Mouse (Mus musculus) lung, postnatal 14 days (tissue): ENCODE results near the gene Dnah6.

Experiments
- DNase-seq: peaks from one replicate; pipeline ENCODE4 v3.0.0; 2021

Gene Dnah6

DNA sequence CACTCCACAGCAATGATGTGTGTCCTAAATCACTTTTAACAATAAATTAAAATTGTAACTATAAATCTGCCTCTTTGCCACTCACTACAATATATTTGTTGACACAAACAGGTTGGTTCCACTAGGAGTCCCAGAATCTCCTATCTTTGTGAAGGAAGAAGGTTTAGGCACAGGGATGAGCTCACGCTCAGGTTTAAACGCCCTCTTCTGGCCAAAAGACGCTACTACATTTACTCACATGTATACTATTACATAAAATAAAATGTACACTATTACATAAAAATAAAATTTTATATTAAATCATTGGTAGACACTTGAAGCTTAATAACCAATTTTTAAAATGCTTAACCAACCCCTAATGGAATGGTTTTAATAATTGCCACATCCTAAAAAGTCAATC, 201.4 kb downstream of the Dnah6 start:
- peak; percentile 40 for DNase-seq

DNA sequence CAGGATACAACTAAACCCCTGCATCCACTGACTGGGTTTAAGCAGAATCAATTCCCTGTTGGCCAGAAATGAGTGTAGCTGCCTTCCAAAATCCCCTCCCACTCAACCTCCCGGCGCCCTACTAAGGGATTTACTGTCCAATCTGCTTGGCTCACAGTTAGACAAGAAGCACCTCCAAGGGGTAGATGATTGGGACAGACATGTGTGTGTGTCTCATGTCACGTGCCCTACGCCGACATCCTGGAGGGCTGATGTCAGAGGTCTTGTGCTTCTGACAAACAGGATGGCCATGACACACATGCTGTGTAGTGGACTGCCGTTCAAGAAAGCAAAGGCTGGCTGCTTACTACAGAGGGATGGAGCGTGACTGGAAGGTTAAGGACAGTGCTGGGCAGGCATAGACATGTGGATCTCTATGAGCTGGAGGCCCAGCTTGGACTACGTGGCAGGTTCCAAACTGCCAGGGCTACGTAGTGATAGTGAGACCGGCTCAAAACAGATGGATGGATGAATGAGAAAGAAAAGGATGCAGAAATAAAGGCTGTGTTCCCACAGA, 202.6 kb downstream of the Dnah6 start:
- DNase-seq, result no peak

DNA sequence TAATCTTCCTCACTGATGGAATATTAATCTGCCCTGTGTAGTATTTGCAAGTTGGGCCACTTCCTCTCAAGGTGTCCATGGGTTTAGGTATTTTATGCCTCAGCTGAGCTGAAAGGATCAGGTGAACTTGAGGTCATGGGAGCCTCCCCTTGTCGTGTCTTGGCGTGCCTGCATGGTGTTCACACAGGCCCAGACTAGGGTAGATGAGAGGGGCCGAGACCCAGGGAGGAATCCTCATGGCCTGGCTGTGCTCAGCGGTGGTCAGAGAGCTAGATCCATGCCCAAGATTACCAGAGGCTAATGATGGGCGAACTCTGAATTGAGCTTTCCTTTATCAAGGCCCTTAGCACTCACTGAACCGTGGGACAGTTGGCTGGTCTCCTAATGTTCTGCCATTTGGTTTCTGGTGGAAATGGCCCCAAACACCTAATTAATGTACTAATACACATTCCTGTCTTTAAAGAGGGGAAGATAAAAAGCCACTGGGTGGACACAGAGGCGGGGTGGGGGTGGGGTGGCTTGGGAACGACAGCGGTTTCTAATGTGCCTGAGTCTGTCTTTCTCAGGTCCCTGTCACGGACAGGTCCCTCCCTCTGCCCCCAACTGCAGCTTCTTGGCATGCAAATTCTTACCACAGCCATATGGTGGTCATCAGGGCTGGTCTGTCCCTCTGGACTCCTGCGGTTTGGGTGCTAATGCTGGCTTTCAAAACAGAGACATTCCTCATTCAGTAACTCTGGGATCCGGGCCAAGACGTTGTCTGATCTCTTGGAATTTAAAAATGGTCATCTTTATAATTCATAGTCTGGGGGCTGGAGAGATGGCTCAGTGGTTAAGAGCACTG, 206.9 kb downstream of the Dnah6 start:
- DNase-seq, result peak; percentile 77

DNA sequence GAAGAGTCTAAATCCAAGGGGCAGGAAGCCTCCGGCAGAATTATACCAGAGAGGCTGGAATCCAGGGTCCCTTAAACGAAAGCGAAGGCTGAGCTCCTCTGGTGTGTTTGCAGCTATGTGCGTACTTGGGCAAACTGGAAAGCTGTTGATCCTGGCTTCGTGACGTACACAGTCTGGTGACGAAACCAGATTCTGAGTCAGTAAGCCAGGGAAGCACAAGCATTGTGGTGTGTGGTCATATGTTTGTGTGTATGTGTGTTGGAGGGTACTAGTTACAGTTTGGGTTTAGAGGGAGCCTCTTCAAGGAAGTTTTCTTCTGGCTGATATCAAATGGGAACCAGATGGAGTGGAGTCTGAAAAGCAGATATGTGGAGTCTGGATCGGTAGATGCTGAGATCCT, 208.5 kb downstream of the Dnah6 start:
- DNase-seq, result peak; percentile 38

DNA sequence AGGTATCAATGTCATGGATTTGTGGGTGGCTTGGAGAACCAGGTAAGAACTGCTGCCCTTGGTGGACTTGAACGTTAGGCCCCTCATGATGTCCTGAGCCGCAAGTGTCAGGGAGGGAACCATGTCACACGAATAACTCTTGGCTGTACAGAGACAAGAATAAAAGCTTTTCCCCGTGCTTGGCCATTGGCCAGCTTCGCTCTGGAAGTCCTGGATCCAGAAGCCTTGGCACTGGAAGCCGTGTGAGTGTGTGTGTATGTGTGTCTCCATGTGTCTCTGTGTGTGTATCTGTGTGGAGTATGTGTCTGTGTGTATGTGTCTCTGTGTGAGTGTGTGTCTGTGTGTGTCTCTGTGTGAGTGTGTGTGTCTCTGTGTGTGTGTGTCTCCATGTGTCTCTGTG, 209.6 kb downstream of the Dnah6 start:
- DNase-seq, result peak; percentile 47

DNA sequence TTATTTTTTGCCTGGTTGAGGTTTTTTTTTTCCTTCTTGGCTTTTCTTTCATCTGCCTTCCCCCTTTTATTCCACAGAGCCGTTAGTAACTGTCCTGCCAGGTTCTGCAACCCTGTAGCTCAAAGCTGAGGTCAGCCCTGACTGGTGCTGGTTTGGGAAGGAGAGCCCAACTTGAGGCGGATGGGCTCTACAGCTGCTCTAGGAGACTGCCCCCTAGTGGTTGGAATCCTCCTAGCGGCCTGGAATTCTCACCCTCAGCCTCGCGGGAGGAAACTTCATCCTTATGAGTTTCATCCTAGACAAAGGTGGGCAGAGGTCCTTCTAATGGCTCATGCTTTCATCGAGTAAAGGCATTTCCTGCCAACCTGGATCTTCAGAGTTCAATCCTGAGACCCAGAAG, 211.4 kb downstream of the Dnah6 start:
- DNase-seq, result peak; percentile 90

DNA sequence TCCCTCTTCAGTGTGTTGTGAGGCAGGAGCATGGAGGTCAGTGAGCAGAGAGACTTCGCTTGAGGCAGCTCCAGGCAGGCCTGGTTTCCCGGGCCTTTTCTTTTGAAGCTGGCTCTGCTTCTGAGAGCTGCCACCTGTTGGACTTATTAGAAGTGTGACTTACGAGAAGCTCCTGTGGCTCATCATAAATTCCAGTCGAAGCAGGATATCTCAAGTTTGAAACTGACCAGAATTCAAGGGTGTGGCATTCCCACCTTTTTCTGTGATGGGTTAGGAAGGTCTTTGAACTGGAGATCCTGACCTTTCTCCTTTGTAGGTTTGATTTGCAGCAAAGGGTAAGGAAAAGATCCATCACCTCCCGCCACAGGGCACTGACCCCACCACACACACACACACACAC, 217.8 kb downstream of the Dnah6 start:
- DNase-seq, result no peak

DNA sequence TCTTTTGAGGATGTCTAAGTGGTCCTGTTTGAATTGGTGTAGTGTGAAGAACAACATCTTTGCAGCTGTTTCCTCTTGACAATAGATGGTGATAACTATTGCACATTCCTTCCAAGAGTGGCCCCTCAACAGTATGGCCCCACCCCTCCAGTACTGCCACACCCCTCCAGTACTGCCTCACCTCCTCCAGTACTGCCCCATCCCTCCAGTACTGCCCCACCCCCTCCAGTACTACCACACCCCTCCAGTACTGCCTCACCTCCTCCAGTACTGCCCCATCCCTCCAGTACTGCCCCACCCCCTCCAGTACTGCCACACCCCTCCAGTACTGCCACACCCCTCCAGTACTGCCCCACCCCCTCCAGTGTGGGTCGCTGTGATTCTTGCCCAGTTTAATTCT, 219.1 kb downstream of the Dnah6 start:
- DNase-seq, result no peak

DNA sequence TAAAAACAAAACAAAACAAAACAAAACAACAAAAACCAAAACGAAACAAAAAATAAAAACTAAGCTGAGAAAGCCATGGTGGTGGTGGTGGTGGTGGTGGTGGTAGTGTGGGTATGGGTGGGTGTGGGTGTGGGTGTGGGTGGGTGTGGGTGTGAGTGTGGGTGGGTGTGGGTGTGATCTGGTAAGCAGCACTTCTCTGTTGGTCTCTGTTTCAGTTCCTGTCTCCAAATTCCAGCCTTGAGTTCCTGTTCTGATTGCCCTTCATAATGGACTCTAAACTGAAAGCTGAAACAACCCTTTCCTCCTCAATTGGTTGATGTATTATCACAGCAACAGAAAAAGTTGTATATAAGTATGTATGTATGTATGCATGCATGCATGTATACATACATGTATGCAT, 222.6 kb downstream of the Dnah6 start:
- no peak for DNase-seq

DNA sequence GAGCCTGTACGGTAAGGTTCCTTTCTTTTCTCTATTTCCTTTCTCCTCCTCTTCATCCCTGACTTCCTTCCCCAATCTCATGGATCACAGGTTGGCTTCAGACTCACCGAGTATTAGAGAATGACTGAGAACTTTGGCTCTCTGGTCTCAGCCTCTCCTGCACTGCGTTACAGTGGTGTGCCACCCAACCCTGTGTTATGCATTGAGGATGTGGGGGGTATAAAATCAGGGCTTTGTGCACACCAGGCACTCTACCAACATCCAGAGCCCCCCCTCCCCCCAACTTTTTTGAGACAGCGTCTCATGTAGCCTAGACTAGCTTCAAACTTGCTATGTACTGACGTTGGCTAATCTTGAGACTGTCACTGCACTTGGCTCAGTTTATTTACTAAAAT, 227.8 kb downstream of the Dnah6 start:
- DNase-seq, result no peak

DNA sequence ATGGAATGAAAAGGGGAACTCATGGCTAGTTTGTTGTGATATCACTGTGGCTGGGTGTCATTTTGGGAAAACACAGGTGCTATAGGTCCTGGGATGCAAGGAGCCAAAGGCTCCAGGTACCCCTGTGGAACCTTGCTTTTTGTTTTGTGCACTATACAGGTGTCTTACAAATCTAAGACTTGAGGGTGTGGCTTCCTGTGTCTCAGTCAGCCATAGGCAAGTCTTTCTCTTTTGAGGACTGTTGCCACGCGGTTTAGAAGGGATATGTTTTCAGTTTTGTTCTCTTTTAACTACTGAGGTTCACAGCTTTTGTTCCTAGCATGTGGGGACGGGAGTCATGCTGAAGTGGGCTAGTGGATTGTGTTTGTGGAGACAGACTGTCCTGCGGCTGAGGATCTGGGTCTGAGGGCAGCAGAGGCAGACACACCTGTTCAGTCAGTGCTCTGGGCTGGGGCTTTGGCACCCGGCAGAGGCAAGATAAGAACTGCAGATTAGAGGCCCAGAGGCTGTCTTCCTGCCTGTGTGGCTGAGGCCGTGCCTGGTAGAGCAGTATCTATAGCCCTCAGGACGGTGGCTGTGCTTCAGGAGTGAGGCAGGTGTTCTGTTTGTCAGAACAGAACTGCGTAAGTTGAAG, 228.3 kb downstream of the Dnah6 start:
- no peak for DNase-seq

DNA sequence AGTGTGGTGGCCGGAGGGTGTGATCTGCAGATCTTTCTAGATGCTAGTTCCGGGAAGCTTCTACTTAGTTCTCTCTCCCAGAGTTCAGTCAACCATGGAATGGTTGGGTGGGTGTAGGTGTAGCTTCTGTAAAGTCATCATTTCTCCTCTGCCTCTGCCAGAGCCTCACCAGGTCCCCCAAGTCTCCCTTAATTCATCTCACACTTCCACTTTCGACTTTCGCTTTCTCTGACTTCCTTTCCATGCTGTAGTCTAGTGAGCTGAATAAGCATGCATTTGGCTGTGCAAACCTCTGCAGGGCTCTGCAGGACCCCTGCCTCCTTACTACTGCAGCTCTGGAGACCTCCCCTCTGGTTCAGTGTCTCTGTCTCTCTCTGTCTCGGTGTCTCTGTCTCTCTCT, 231.2 kb downstream of the Dnah6 start:
- no peak for DNase-seq

DNA sequence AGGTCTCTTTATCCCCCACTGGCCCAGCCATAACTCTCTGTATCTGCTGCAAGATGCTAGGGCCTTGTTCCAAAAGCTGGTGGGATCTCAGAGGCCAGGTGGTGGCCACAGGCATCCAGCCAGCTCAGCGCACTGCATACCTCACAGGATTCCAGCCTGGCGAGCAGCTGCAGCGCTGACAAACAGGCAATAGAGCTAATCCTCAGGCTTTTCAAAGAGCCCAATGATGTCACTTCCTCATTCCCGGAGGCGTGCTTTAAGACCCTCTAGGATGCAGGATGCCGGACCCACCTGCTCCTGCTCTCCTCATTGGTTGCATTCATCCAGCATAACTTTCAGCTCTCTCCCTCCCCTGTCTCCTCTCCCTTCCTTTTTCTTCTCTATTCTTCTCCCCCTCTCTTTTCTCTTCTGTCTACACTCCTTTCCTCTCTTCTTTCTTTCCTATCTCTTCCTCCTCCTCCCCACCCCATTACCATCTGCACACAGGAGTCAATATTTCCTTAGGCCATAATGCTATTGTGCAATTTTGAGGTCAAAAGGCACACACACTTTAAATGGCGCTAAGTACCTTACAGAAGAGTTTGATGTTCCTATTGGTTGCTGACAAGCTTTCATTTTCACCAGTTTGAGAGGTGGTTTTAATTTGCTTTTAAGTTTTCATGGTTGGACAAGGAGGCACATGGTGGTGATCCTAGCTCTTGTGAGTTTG, 232.3 kb downstream of the Dnah6 start:
- no peak for DNase-seq

DNA sequence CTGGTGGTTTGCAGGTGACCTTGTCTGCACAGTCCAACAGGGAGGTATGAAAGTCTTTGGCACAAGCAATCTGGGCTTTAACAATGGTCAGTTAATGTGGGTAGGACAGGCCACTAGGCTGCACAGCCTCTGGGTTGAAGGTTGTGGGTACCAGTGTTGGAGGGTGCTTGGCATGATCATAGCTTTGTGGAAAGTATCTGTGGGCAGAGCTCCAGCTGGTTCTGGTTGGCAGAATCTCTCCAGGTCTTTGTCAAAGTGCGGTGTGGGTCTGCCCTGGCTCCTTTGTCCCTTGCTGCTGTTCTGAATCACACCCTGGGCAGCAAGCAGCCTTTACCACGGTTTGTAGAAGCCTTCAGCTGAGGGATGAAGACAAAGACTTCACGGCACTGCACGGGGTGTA, 238.9 kb downstream of the Dnah6 start:
- no peak for DNase-seq

DNA sequence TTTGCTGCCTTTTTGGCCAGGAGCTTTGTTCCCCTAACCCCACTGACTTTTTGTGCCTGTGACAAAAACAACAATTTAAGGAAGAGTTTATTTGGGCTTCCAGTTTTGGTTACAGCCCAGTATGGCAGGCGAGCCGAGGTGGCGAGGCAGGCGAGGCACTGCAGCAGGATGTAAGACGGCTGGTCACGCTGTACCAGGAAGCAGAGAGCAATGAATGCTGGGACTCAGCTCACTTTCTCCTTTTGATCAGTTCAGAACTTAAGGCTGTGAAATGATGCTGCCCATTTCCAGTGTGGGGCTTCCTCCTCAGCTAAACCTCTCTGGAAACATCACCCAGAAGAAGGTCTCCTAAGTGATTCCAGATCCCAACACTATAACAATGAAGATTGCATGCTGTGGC, 239.6 kb downstream of the Dnah6 start:
- DNase-seq, result peak; percentile 39

DNA sequence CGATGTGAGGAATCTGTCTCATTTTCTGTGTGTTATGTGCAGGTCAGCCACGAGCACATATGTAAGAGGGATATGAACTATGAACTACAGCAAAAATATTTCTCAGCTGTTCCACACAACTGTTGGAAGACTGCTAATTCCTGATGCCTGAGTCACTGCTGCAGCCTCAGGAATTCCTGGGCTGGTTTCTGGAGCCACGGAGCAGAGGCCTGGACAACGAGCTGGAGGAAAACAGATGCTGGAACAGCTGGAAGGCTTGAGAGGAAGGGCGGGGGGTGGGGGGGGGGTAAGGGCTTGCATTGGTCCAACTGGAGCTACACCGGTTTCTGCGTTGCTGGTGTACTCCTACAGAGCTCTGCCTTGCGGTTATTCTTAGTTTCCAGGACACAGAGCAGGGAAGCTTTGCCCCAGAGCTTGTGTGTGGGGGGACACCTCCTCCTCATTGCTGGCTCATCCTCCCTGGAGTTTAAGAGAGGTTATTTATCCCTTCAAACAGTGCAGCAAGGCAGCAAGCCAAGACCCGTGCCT, 240.3 kb downstream of the Dnah6 start:
- DNase-seq, result peak; percentile 38

DNA sequence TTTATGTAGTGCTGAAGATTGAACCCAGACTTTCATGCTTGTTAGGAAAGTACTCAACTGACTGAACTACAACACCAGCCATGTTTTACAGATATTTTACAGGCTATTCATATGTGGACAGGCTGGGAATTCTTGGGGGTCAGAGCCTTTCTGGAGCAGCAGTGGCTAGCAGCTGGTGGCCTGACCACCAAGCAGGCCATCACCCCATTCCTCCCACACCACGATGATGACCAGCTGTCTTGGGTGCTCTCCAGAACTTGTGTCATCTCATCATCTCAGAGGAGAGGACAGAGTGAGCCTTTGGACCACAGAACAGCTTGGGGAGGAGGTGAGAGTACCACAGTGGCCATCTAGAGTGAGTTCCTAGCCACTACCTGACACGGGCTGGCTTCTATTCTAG, 244.6 kb downstream of the Dnah6 start:
- peak; percentile 41 for DNase-seq

DNA sequence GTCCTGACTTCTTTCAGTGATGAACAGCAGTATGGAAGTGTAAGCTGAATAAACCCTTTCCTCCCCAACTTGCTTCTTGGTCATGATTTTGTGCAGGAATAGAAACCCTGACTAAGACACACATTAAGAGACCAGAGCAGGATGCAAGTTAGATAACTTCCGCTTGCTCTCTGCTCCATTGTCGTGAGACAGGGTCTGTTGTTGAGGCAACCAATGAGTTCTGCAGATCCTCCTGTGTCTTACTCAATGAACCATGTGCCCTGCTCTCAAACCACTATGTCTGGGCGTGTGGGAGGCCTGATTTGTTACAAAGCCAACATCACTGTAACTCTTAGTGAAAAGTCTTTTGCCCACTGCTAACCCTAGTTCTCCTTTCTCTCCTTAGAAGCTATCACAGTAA, 250.4 kb downstream of the Dnah6 start:
- no peak for DNase-seq

DNA sequence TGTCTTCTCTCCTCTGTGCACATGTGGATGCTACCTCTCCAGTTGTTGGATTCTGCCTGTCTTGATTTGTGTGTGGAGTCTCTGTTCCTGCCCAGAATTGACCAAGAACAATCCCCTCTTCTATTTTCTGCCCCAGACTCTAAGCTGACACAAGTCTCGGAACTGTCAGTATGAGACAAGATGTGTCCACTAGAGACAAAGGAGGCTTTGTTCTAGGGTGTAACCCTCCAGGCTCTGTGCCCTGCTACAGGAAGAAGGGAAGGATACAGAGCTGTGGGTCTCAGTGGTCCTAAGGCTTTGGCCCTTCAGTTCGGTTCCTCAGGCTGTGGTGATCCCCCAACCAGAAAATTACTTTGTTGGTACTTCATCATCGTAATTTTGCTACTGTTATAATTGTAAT, 251.7 kb downstream of the Dnah6 start:
- DNase-seq, result no peak
